Mouse (Mus musculus) CH12.LX (cell line): ENCODE measurements around the gene Stx8.

Source experiments
- BHLHE40 ChIP-seq: IDR thresholded peaks from 2 replicates; pipeline ENCODE4 v1.6.1; 2011; ENCODE audit warnings: mild to moderate bottlenecking, low read depth, low read length, improper control_type of control experiment
- CHD1 ChIP-seq: IDR thresholded peaks from 2 replicates; pipeline ENCODE4 v1.6.1; 2012; ENCODE audit warnings: low read depth, low read length, improper control_type of control experiment, inconsistent platforms
- CHD2 ChIP-seq: IDR thresholded peaks from 2 replicates; pipeline ENCODE4 v1.6.1; 2011; ENCODE audit warnings: low read length, improper control_type of control experiment
- CTCF ChIP-seq, 2 experiments: IDR thresholded peaks in 1 of 2; conservative IDR thresholded peaks in 1 of 2; 2 replicates each; pipeline ENCODE4 v1.5.1; 2011 to 2012; ENCODE audit warnings: low read depth in 2 of 2, low read length in 2 of 2, improper control_type of control experiment in 1 of 2, inconsistent platforms in 1 of 2, mild to moderate bottlenecking in 1 of 2, moderate library complexity in 1 of 2
- E2F4 ChIP-seq: IDR thresholded peaks from 2 replicates; pipeline ENCODE4 v1.6.1; 2011; ENCODE audit warnings: low read depth, low read length, improper control_type of control experiment; ENCODE audit not compliant: insufficient replicate concordance
- EP300 ChIP-seq: IDR thresholded peaks from 2 replicates; pipeline ENCODE4 v1.6.1; 2011; ENCODE audit warnings: low read length, improper control_type of control experiment
- JUN ChIP-seq: IDR thresholded peaks from 2 replicates; pipeline ENCODE4 v1.6.1; 2011; ENCODE audit warnings: low read depth, mild to moderate bottlenecking, low read length, improper control_type of control experiment, moderate library complexity; ENCODE audit not compliant: insufficient read depth
- JUND ChIP-seq: conservative IDR thresholded peaks from 2 replicates; pipeline ENCODE4 v1.6.1; 2011; ENCODE audit warnings: low read depth, low read length, improper control_type of control experiment
- KAT2A ChIP-seq: IDR thresholded peaks from 2 replicates; pipeline ENCODE4 v1.6.1; 2012; ENCODE audit warnings: low read length, improper control_type of control experiment, inconsistent platforms; ENCODE audit not compliant: insufficient replicate concordance
- POLR2A ChIP-seq: IDR thresholded peaks from 2 replicates; pipeline ENCODE4 v1.6.1; 2011; ENCODE audit warnings: low read depth, mild to moderate bottlenecking, improper control_type of control experiment, low read length
- RCOR1 ChIP-seq: conservative IDR thresholded peaks from 2 replicates; pipeline ENCODE4 v1.6.1; 2012; ENCODE audit warnings: low read depth, mild to moderate bottlenecking, inconsistent platforms, low read length, improper control_type of control experiment
- TCF12 ChIP-seq: IDR thresholded peaks from 2 replicates; pipeline ENCODE4 v1.6.1; 2014; ENCODE audit warnings: low read depth, mild to moderate bottlenecking, inconsistent platforms, low read length, improper control_type of control experiment

- TF ChIP-seq CHD2: 0 out of 2 replicates have a peak, but pooled peaks have one; percentile 32
- no peak for TF ChIP-seq E2F4
- TF ChIP-seq CHD1: no peak
- TF ChIP-seq CTCF (conservative IDR thresholded peaks at IDR 0.05 in 1 of 2, IDR thresholded peaks at IDR 0.05 in 1 of 2; ENCODE audit: low read depth in 2 of 2, low read length in 2 of 2): no peak
- TF ChIP-seq BHLHE40: no peak
- TF ChIP-seq POLR2A: no peak
- no peak for TF ChIP-seq JUND
- no peak for TF ChIP-seq RCOR1
- no peak for TF ChIP-seq TCF12
- TF ChIP-seq EP300: no peak
- no peak for TF ChIP-seq KAT2A
- TF ChIP-seq JUN: no peak
Observed at GRCm38 (mm10) chr11:68164408-68164807, 198.4 kb downstream of the Stx8 start.
